ENCODE assay signal across 18 mouse cellular contexts in the genomic region with DNA sequence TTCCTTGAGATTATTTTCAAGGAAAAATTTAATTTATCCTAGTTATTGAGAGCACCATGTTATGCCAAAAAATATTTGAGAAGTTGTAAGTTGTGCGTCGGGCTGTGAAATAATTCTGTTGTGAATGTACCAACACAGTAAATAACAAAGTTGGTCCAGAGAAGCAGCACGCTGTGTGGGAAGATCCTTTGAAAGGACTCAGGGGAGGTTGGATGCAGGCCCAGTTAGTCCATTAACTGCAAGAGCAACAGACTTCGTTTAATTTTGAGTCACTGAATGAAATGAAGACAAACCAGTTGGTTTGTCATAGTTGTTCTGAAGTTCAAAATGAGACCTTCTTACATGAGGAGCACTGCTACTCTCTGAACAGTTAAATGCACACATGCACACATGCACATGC.
DNase-seq lines count a peak whose midpoint lies in the region; ATAC-seq and TF ChIP-seq lines count a peak whose summit lies in the region.
"Had no signal": no experiment of that assay in that cellular context is flagged by ENCODE, and none has a peak within 500 bp of the region (broad histone marks: within the 10 kb centered on the region; RNA-seq: fewer than 3 reads in every experiment).

No protein-coding gene starts in this region.

- H3K4me3 ChIP-seq in forebrain, postnatal 0 days (ENCODE audit: low read depth, low read length), result no peak overlapping the region
- H3K4me3 ChIP-seq in forebrain, embryonic 11.5 days (ENCODE audit: low read depth, low read length), result no peak overlapping the region
- H3K4me3 ChIP-seq: embryonic facial prominence, embryonic 13.5 days; forebrain, embryonic 12.5 days; hindbrain, embryonic 15.5 days; limb, embryonic 15.5 days; lung, embryonic 15.5 days; neural tube, embryonic 13.5 days; stomach, embryonic 15.5 days had no signal

- peak; percentile 8 for DNase-seq in forebrain, postnatal 0 days
- DNase-seq in forebrain, embryonic 11.5 days (ENCODE audit: low spot score), result no peak
- peak; percentile 27 to 56 for DNase-seq in frontal cortex, adult 2 months (ENCODE audit: extremely low spot score in 1 of 2, low spot score in 1 of 2)
- DNase-seq in layer of hippocampus, postnatal 14 days (ENCODE audit: low spot score in 2 of 2), result peak; percentile 4 to 51
- DNase-seq in right cerebral cortex, postnatal 10 days (ENCODE audit: low spot score in 2 of 2), result peak; percentile 66 to 69
- DNase-seq in MN1 (ENCODE audit: low spot score), result no peak
- DNase-seq in gastrocnemius, postnatal 36 days, result no peak
- DNase-seq in adrenal gland, adult 2 months, result no peak
- DNase-seq: adrenal gland, postnatal 25 days; kidney, adult 18-20 months; thymus, postnatal 36 days had no signal

- no peaks in the 10 kb centered on the region for H3K27me3 ChIP-seq in forebrain, postnatal 0 days (ENCODE audit: insufficient read depth, low read length)
- H3K27me3 ChIP-seq in forebrain, embryonic 11.5 days (ENCODE audit: control insufficient read depth, insufficient read depth, low read length), result no peaks in the 10 kb centered on the region
- H3K27me3 ChIP-seq: embryonic facial prominence, embryonic 13.5 days; forebrain, embryonic 12.5 days; hindbrain, embryonic 15.5 days; limb, embryonic 15.5 days; lung, embryonic 15.5 days; neural tube, embryonic 13.5 days; stomach, embryonic 15.5 days had no signal

- 57% methylated on average over 4 of the region's 4 CpGs for WGBS in forebrain, postnatal 0 days
- WGBS in forebrain, embryonic 11.5 days, result 94% methylated on average over 4 of the region's 4 CpGs

- no peaks in the 10 kb centered on the region for H3K4me1 ChIP-seq in forebrain, postnatal 0 days (ENCODE audit: insufficient read depth)
- no peaks in the 10 kb centered on the region for H3K4me1 ChIP-seq in forebrain, embryonic 11.5 days (replicated peaks; ENCODE audit: control insufficient read depth, insufficient read depth, low read length)
- H3K4me1 ChIP-seq: embryonic facial prominence, embryonic 13.5 days; forebrain, embryonic 12.5 days; hindbrain, embryonic 15.5 days; limb, embryonic 15.5 days; lung, embryonic 15.5 days; neural tube, embryonic 13.5 days; stomach, embryonic 15.5 days had no signal

- ATAC-seq in forebrain, postnatal 0 days, result no peak
- ATAC-seq in forebrain, embryonic 11.5 days (replicated peaks; ENCODE audit: low FRiP score), result no peak

- no peak overlapping the region for H3K9ac ChIP-seq in forebrain, postnatal 0 days
- H3K9ac ChIP-seq in forebrain, embryonic 11.5 days (ENCODE audit: low read length), result no peak overlapping the region
- H3K9ac ChIP-seq: embryonic facial prominence, embryonic 13.5 days; forebrain, embryonic 12.5 days; hindbrain, embryonic 15.5 days; limb, embryonic 15.5 days; lung, embryonic 15.5 days; neural tube, embryonic 13.5 days; stomach, embryonic 15.5 days had no signal

- H3K27ac ChIP-seq in forebrain, postnatal 0 days (ENCODE audit: low read depth, low read length), result no peak overlapping the region
- no peak overlapping the region for H3K27ac ChIP-seq in forebrain, embryonic 11.5 days (ENCODE audit: low read depth, low read length)
- H3K27ac ChIP-seq: embryonic facial prominence, embryonic 13.5 days; forebrain, embryonic 12.5 days; hindbrain, embryonic 15.5 days; limb, embryonic 15.5 days; lung, embryonic 15.5 days; neural tube, embryonic 13.5 days; stomach, embryonic 15.5 days had no signal

- no peak overlapping the region for H3K4me2 ChIP-seq in forebrain, postnatal 0 days (ENCODE audit: low read depth)
- H3K4me2 ChIP-seq in forebrain, embryonic 11.5 days (ENCODE audit: low read depth, low read length, severe bottlenecking), result no peak overlapping the region
- H3K4me2 ChIP-seq: embryonic facial prominence, embryonic 13.5 days; forebrain, embryonic 12.5 days; hindbrain, embryonic 15.5 days; limb, embryonic 15.5 days; lung, embryonic 15.5 days; neural tube, embryonic 13.5 days; stomach, embryonic 15.5 days had no signal

- intact Hi-C loops in gastrocnemius, postnatal 36 days (cut with DNase I), result no loop called here

- no peak for TF ChIP-seq CTCF in forebrain, postnatal 0 days (IDR thresholded peaks at IDR 0.05; ENCODE audit: low read depth)

- H3K36me3 ChIP-seq in forebrain, postnatal 0 days (ENCODE audit: insufficient read depth), result no peaks in the 10 kb centered on the region
- no peaks in the 10 kb centered on the region for H3K36me3 ChIP-seq in forebrain, embryonic 11.5 days (ENCODE audit: control insufficient read depth, insufficient read depth, low read length)
- H3K36me3 ChIP-seq: embryonic facial prominence, embryonic 13.5 days; forebrain, embryonic 12.5 days; hindbrain, embryonic 15.5 days; limb, embryonic 15.5 days; lung, embryonic 15.5 days; neural tube, embryonic 13.5 days; stomach, embryonic 15.5 days had no signal

- H3K9me3 ChIP-seq in forebrain, postnatal 0 days (ENCODE audit: low read length), result no peaks in the 10 kb centered on the region
- H3K9me3 ChIP-seq in forebrain, embryonic 11.5 days (ENCODE audit: control insufficient read depth, low read length), result no peaks in the 10 kb centered on the region
- H3K9me3 ChIP-seq: embryonic facial prominence, embryonic 13.5 days; forebrain, embryonic 12.5 days; hindbrain, embryonic 15.5 days; limb, embryonic 15.5 days; lung, embryonic 15.5 days; neural tube, embryonic 13.5 days; stomach, embryonic 15.5 days had no signal

Comparison
In these comparisons a context has a peak if more than half of its experiments do, and no peak if none do; other contexts are left out.
1. DNase-seq: peak in forebrain, postnatal 0 days (single experiment), frontal cortex, adult 2 months (2 of 2), layer of hippocampus, postnatal 14 days (2 of 2) and right cerebral cortex, postnatal 10 days (2 of 2); none in forebrain, embryonic 11.5 days (single experiment), MN1 (single experiment), gastrocnemius, postnatal 36 days (0 of 2) and adrenal gland, adult 2 months (single experiment).